Mouse (Mus musculus): ENCODE data around the gene Numa1.

DNA sequence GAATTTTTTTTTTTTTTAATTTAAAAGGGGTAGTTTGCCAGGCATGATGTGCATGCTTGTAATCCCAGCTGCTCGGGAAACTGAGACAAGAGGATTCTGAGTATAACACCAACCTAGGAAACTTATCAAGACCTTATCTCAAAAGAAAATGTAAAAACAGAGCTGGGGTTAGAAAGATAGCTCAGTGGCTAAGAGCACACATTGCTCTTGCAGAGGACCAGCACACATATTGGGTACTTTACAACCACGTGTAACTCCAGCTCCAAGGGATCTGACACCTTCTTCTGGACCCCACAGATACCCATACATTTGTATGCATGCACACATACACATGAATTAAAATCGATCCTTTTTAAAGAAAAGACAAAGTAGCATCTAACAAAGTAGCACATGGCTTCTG is 127.4 kb downstream of the Numa1 start:
- TF ChIP-seq CTCF (IDR thresholded peaks at IDR 0.05; ENCODE audit: extremely low read depth, insufficient read length, insufficient replicate concordance, low read depth, low read length) (no peak), POLR2A (IDR thresholded peaks at IDR 0.05; ENCODE audit: low read depth, low read length) (no peak)
